Comparison of ENCODE assay signal across 8 mouse cellular contexts in genomic region chr14:34362726-34363445, GRCm38 (mm10). TPM values are rescaled to one million over a fixed set of nuclear protein-coding genes. Genes with fewer than 3 reads are reported as not detected.
A peak's percentile ranks its signal among the peaks of the same experiment; 100 is the strongest.
DNase-seq lines count a peak whose midpoint lies in the region; ATAC-seq lines count a peak whose summit lies in the region.

No protein-coding gene starts in this region.

- peak overlapping the region; percentile 90 for H3K4me2 ChIP-seq in intestine, embryonic 15.5 days (replicated peaks)

- peaks cover 13% of the 10 kb centered on the region for H3K4me1 ChIP-seq in intestine, embryonic 15.5 days (replicated peaks)

- H3K27ac ChIP-seq in intestine, embryonic 15.5 days: no peak overlapping the region

- intact Hi-C loops in gastrocnemius, postnatal 36 days (cut with DNase I): loop anchor here (2.0 to 10.0 kb wide), 3 partner anchors 52 to 258 kb away; partner anchors contain the start of genes A630023A22Rik, Glud1 and Shld2
- intact Hi-C loops in left cerebral cortex, postnatal 25 days (cut with DNase I): loop anchor here (1.0 to 2.0 kb wide), 3 partner anchors 53 to 282 kb away; partner anchors contain the start of genes Glud1 and Shld2

- H3K9me3 ChIP-seq in intestine, embryonic 15.5 days: no peaks in the 10 kb centered on the region

- H3K9ac ChIP-seq in intestine, embryonic 15.5 days: no peak overlapping the region

- H3K27me3 ChIP-seq in intestine, embryonic 15.5 days (replicated peaks): no peaks in the 10 kb centered on the region

- peak; percentile 59 for ATAC-seq in intestine, embryonic 15.5 days
- peak; percentile 73 for ATAC-seq in megakaryocyte-erythroid progenitor cell, adult 5-6 weeks (replicated peaks; ENCODE audit: low FRiP score, low TSS enrichment, poor library complexity, severe bottlenecking)

- DNase-seq in layer of hippocampus, adult 11-12 months (ENCODE audit: low spot score): peak; percentile 74
- no peak for DNase-seq in layer of hippocampus, adult 9-10 months (ENCODE audit: low spot score)
- DNase-seq in embryo, embryonic 10.5 days (ENCODE audit: low spot score): peak; percentile 82
- peak; percentile 58 to 59 for DNase-seq in gastrocnemius, postnatal 36 days
- DNase-seq in left cerebral cortex, postnatal 25 days (ENCODE audit: low spot score in 2 of 2): peak; percentile 59 to 70
- peak; percentile 41 for DNase-seq in right cerebral cortex, postnatal 14 days

- H3K4me3 ChIP-seq in intestine, embryonic 15.5 days (replicated peaks): peak overlapping the region; percentile 37

- 35% methylated on average over 18 of the region's 18 CpGs for WGBS in intestine, embryonic 15.5 days

- no peaks in the 10 kb centered on the region for H3K36me3 ChIP-seq in intestine, embryonic 15.5 days

RNA-seq across cellular contexts. Expression of gene Fam25c, which starts 7.7 kb away (rescaled TPM):
- total RNA-seq in gastrocnemius, postnatal 36 days (2021): not detected
- polyA plus RNA-seq in intestine, embryonic 15.5 days (2015; fragmentation: Nextera tagmentation; extraction: Ambion mirVana): not detected in 2 replicates
- not detected for total RNA-seq in left cerebral cortex, postnatal 25 days (2021)
- total RNA-seq in megakaryocyte-erythroid progenitor cell, adult 5-6 weeks (2014; fragmentation: Nextera tagmentation): not detected in 2 replicates
- total RNA-seq in megakaryocyte-erythroid progenitor cell, adult 5-6 weeks (2017): not detected in 2 replicates

RNA-seq across cellular contexts. Expression of gene Sncg, which starts 11.7 kb away (rescaled TPM):
- total RNA-seq in gastrocnemius, postnatal 36 days (2021): 1 to 10 TPM; 2.8 to 6.0 TPM
- polyA plus RNA-seq in intestine, embryonic 15.5 days (2015; fragmentation: Nextera tagmentation; extraction: Ambion mirVana): 37.4 and 38.2 TPM in 2 replicates
- 1 to 10 TPM; 2.4 to 4.4 TPM for total RNA-seq in left cerebral cortex, postnatal 25 days (2021)
- total RNA-seq in megakaryocyte-erythroid progenitor cell, adult 5-6 weeks (2014; fragmentation: Nextera tagmentation): not detected in 2 replicates
- total RNA-seq in megakaryocyte-erythroid progenitor cell, adult 5-6 weeks (2017): not detected in 2 replicates

RNA-seq across cellular contexts. Expression of gene Mmrn2, which starts 12.4 kb away (rescaled TPM):
- 10 to 100 TPM; 10.1 to 11.4 TPM for total RNA-seq in gastrocnemius, postnatal 36 days (2021)
- polyA plus RNA-seq in intestine, embryonic 15.5 days (2015; fragmentation: Nextera tagmentation; extraction: Ambion mirVana): 7.9 and 9.0 TPM in 2 replicates
- 1 to 10 TPM; 3.6 to 4.2 TPM for total RNA-seq in left cerebral cortex, postnatal 25 days (2021)
- not detected in 2 replicates for total RNA-seq in megakaryocyte-erythroid progenitor cell, adult 5-6 weeks (2014; fragmentation: Nextera tagmentation)
- not detected in 2 replicates for total RNA-seq in megakaryocyte-erythroid progenitor cell, adult 5-6 weeks (2017)

RNA-seq across cellular contexts. Expression of gene Glud1, which starts 52.4 kb away (rescaled TPM):
- 100 to 1,000 TPM in 1 of 2 experiments, 10 to 100 TPM in 1; 99.3 to 134 TPM for total RNA-seq in gastrocnemius, postnatal 36 days (2021)
- polyA plus RNA-seq in intestine, embryonic 15.5 days (2015; fragmentation: Nextera tagmentation; extraction: Ambion mirVana): 90.1 and 91.9 TPM in 2 replicates
- total RNA-seq in left cerebral cortex, postnatal 25 days (2021): 100 to 1,000 TPM; 267 to 275 TPM
- total RNA-seq in megakaryocyte-erythroid progenitor cell, adult 5-6 weeks (2014; fragmentation: Nextera tagmentation): 38.5 and 40.5 TPM in 2 replicates
- 34.3 and 37.8 TPM in 2 replicates for total RNA-seq in megakaryocyte-erythroid progenitor cell, adult 5-6 weeks (2017)

RNA-seq across cellular contexts. Expression of gene Shld2, which starts 52.6 kb away (rescaled TPM):
- total RNA-seq in gastrocnemius, postnatal 36 days (2021): 10 to 100 TPM in 1 of 2 experiments, 1 to 10 TPM in 1; 9.5 to 10.6 TPM
- polyA plus RNA-seq in intestine, embryonic 15.5 days (2015; fragmentation: Nextera tagmentation; extraction: Ambion mirVana): 6.7 and 7.0 TPM in 2 replicates
- 10 to 100 TPM; 11.9 to 12.5 TPM for total RNA-seq in left cerebral cortex, postnatal 25 days (2021)
- 8.0 and 9.1 TPM in 2 replicates for total RNA-seq in megakaryocyte-erythroid progenitor cell, adult 5-6 weeks (2014; fragmentation: Nextera tagmentation)
- 17.1 and 18.0 TPM in 2 replicates for total RNA-seq in megakaryocyte-erythroid progenitor cell, adult 5-6 weeks (2017)

Comparison
In these comparisons a context has a peak if more than half of its experiments do, and no peak if none do; other contexts are left out.
1. RNA of gene Mmrn2, which starts 12.4 kb away (total RNA-seq): 10.1 to 11.4 TPM in gastrocnemius, postnatal 36 days and 3.6 to 4.2 TPM in left cerebral cortex, postnatal 25 days; not detected in megakaryocyte-erythroid progenitor cell, adult 5-6 weeks; every median in the first group is over 4 times any median in the second.